Mouse (Mus musculus): ENCODE measurements around the gene Gucy1b2. TPM values are rescaled to one million over a fixed set of nuclear protein-coding genes. Genes with fewer than 3 reads are reported as not detected.

The Gucy1b2 gene
- not detected for total RNA-seq (2021)
- long read RNA-seq, experiment 1, result 0 reads
- long read RNA-seq, experiment 2, result 0 reads

GRCm38 (mm10) chr14:62456239-62456747 is at the start of gene Gucy1b2:
Gene Gucy1b2, minus strand, starts transcription at chr14:62456289.
- DNase-seq, result no peak

GRCm38 (mm10) chr14:62497391-62497790 is 41.3 kb upstream of the Gucy1b2 start:
- no peak for DNase-seq

- no peak for DNase-seq
These were observed 40.4 kb upstream of the Gucy1b2 start for GRCm38 (mm10) chr14:62496501-62496900.

GRCm38 (mm10) chr14:62493456-62493855 is 37.4 kb upstream of the Gucy1b2 start:
- no peak for DNase-seq

- peak; percentile 44 for DNase-seq
These were observed 36.2 kb upstream of the Gucy1b2 start for GRCm38 (mm10) chr14:62492196-62492850.

- no peak for DNase-seq
These were observed 32.2 kb upstream of the Gucy1b2 start for GRCm38 (mm10) chr14:62488270-62488669.

- no peak for DNase-seq
These were observed 25.3 kb upstream of the Gucy1b2 start for GRCm38 (mm10) chr14:62481381-62481780.

GRCm38 (mm10) chr14:62479395-62479794 is 23.3 kb upstream of the Gucy1b2 start:
- no peak for DNase-seq

- no peak for DNase-seq
These were observed 18.4 kb upstream of the Gucy1b2 start for GRCm38 (mm10) chr14:62474481-62474880.

- no peak for DNase-seq
These were observed 16.0 kb upstream of the Gucy1b2 start for GRCm38 (mm10) chr14:62472061-62472460.

GRCm38 (mm10) chr14:62468753-62469125 is 12.7 kb upstream of the Gucy1b2 start:
- no peak for DNase-seq

- DNase-seq, result no peak
These were observed 12.1 kb upstream of the Gucy1b2 start for GRCm38 (mm10) chr14:62468119-62468752.

GRCm38 (mm10) chr14:62464966-62465365 is 8.9 kb upstream of the Gucy1b2 start:
- peak; percentile 39 for DNase-seq

- no peak for DNase-seq
These were observed 3.5 kb upstream of the Gucy1b2 start for GRCm38 (mm10) chr14:62459541-62459940.

- DNase-seq, result peak; percentile 48
These were observed 1.5 kb upstream of the Gucy1b2 start for GRCm38 (mm10) chr14:62457420-62458181.

- DNase-seq, result no peak
These were observed 564 bp downstream of the Gucy1b2 start for GRCm38 (mm10) chr14:62455570-62455879.

- no peak for DNase-seq
These were observed 1.1 kb downstream of the Gucy1b2 start for GRCm38 (mm10) chr14:62454760-62455569.

- no peak for DNase-seq
These were observed 2.0 kb downstream of the Gucy1b2 start for GRCm38 (mm10) chr14:62454136-62454535.

GRCm38 (mm10) chr14:62453276-62453675 is 2.8 kb downstream of the Gucy1b2 start:
- no peak for DNase-seq

GRCm38 (mm10) chr14:62450706-62451105 is 5.4 kb downstream of the Gucy1b2 start:
- DNase-seq, result no peak

- no peak for DNase-seq
These were observed 8.9 kb downstream of the Gucy1b2 start for GRCm38 (mm10) chr14:62447214-62447548.

Measured in gastrocnemius, postnatal 25 days (tissue).